Mouse (Mus musculus) urinary bladder, postnatal 4 days (tissue): Measurements from ENCODE around the gene Sult2a2.
"Not testable (repeated sequence)": the region's sequence is repeated elsewhere in the genome, so short reads cannot be mapped to it uniquely, and the experiment has no call there.

ENCODE experiments used
- DNase-seq, 2 experiments: peaks; one replicate each; pipeline ENCODE4 v3.0.0; 2021 to 2022; ENCODE audit warnings: low spot score in 2 of 2

The Sult2a2 gene

DNA sequence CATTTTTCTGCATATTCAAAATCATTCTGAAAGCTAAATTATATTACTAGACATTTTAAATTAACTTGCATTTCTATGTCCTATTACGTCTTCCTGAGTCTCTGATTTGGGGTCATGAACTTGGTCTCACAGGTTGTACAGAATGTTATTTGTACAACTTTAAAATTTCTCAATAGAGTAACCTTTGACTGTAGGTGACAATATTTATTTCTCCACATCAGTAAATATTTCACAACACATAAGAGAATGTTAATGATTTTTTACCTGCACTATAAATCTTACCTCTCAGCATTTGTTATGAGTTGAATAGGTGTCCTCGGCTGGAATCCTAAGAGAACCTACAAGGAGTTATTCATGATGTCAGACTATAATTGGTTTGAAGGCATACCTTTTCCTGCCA, at the start of gene Sult2a2:
Sult2a2 (plus strand) TSS at position 301 of the 400 bp plus-strand sequence.
- not testable (repeated sequence) for DNase-seq

DNA sequence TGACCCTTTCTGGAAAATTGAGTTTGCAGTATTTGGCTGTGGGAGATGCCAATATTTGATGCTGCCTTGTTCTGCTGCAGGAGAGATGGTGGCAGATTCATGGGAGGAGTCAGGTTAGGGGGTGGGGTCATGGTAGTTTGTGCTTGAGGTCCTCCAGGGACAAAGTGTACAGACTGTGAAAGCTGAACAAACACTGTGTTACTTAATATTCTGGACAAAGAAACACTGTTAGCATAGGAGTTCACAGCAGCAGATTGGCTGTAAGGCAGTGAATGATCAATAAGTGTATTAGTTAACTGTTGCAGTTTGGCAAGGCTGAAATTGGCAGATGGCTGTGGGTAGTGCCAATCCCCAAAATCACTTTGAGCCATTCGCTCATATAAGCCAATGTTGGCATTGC, 80.6 kb downstream of the Sult2a2 start:
- DNase-seq: no peak
